Mouse (Mus musculus) lung, embryonic 15.5 days (tissue): ENCODE data around the gene Napepld. TPM values are rescaled to one million over a fixed set of nuclear protein-coding genes. Genes with fewer than 3 reads are reported as not detected.
A peak's percentile ranks its signal among the peaks of the same experiment; 100 is the strongest.

ENCODE experiments used
- ATAC-seq: fragments of 200-750 bp; cut with Nextera tagmentation; 2 replicates; pipeline ENCODE4 v1.8.0; 2017; ENCODE audit warnings: moderate number of reproducible peaks, borderline replicate concordance; ENCODE audit not compliant: low FRiP score, low TSS enrichment; ENCODE audit errors: extremely low read depth
- H3K27ac ChIP-seq: fragments of 300-500 bp; sonication (generic); 2 replicates; pipeline ENCODE4 v1.5.1; 2015; ENCODE audit warnings: moderate library complexity, mild to moderate bottlenecking, inconsistent platforms
- H3K27me3 ChIP-seq: fragments of 300-500 bp; sonication (generic); 2 replicates; pipeline ENCODE4 v1.6.1; 2015; ENCODE audit warnings: inconsistent platforms
- H3K36me3 ChIP-seq: fragments of 300-500 bp; sonication (generic); 2 replicates; pipeline ENCODE4 v1.6.1; 2015; ENCODE audit warnings: inconsistent platforms
- H3K4me1 ChIP-seq: fragments of 300-500 bp; sonication (generic); 2 replicates; pipeline ENCODE4 v1.6.1; 2015; ENCODE audit warnings: inconsistent platforms
- H3K4me2 ChIP-seq: fragments of 300-500 bp; sonication (generic); 2 replicates; pipeline ENCODE4 v1.6.1; 2015; ENCODE audit warnings: inconsistent platforms, mild to moderate bottlenecking, moderate library complexity
- H3K4me3 ChIP-seq: fragments of 300-500 bp; sonication (generic); 2 replicates; pipeline ENCODE4 v1.5.1; 2015; ENCODE audit warnings: mild to moderate bottlenecking, inconsistent platforms
- H3K9ac ChIP-seq: fragments of 300-500 bp; sonication (generic); 2 replicates; pipeline ENCODE4 v1.6.1; 2015; ENCODE audit warnings: inconsistent platforms
- H3K9me3 ChIP-seq: fragments of 300-500 bp; sonication (generic); 2 replicates; pipeline ENCODE4 v1.6.1; 2016; ENCODE audit warnings: inconsistent platforms
- WGBS: fragments of 180-500 bp; shearing (Covaris S2); methylation state at CpG from one replicate; pipeline ENCODE4 v1.1.7; 2015; 5-methylcytosine and 5-hydroxymethylcytosine counted together
- polyA plus RNA-seq: library from polyadenylated mRNA; unstranded; fragments of >200 nt; fragmentation: Nextera tagmentation; extraction: Ambion mirVana; gene quantifications from 2 replicates; pipeline ENCODE4 v1.2.1, GENCODE M21; 2015

Napepld gene
- polyA plus RNA-seq, 1 experiment from 2014 or later: 4.9 TPM

DNA sequence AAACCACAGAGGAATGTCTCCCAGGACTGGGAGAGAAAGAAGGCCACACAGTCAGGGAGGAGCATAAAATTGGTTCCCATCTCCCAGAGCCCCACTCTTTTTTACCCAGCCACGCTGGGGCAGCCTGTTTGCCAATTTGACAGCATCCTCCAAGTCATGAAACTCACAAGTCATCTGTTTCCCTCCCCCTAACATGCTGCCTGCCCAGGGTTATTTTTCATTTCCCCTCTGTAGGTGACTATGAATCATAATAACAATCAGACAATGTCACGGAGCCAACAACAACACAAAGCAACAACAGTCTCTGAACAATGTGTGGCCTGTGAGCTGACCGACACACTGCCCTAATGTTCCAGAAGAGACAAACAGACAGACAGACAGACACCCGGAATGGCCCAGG is 21.2 kb downstream of the Napepld start:
- H3K4me1 ChIP-seq: no peaks in the 10 kb centered on the region
- no peak overlapping the region for H3K9ac ChIP-seq
- WGBS: 67% methylated on average over 4 of the region's 4 CpGs
- no peak overlapping the region for H3K4me2 ChIP-seq
- no peaks in the 10 kb centered on the region for H3K27me3 ChIP-seq
- no peak for ATAC-seq
- H3K9me3 ChIP-seq: no peaks in the 10 kb centered on the region
- H3K4me3 ChIP-seq: no peak overlapping the region
- H3K36me3 ChIP-seq: peaks cover 5% of the 10 kb centered on the region; the same call in 1 of the 2 replicates
- H3K27ac ChIP-seq: no peak overlapping the region

DNA sequence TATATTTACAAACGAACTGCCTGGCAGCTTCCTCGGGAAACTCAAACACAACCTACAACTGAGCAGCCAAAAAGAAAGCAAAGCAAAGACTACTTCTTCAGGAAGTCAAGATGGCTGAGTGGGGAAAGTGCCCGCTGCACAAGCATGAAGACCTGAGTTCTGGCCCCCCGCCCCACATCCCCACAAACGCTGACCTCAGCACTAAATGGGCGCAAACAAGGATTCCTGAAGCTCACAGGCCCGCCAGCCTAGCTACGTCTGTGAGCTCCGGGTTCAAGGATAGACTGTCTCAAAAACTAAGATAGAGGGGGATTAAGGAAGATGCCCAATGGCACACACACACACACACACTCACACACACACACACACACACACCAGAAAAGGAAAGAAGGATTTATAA is 22.8 kb downstream of the Napepld start:
- ATAC-seq: no peak
- no peaks in the 10 kb centered on the region for H3K9me3 ChIP-seq
- H3K4me3 ChIP-seq: no peak overlapping the region
- H3K27me3 ChIP-seq: no peaks in the 10 kb centered on the region
- no peak overlapping the region for H3K4me2 ChIP-seq
- H3K36me3 ChIP-seq: peaks cover 5% of the 10 kb centered on the region; the same call in 1 of the 2 replicates
- 85% methylated on average over 9 of the region's 9 CpGs for WGBS
- H3K4me1 ChIP-seq: peaks cover 1% of the 10 kb centered on the region; the same call in 1 of the 2 replicates
- H3K9ac ChIP-seq: no peak overlapping the region
- H3K27ac ChIP-seq: no peak overlapping the region

DNA sequence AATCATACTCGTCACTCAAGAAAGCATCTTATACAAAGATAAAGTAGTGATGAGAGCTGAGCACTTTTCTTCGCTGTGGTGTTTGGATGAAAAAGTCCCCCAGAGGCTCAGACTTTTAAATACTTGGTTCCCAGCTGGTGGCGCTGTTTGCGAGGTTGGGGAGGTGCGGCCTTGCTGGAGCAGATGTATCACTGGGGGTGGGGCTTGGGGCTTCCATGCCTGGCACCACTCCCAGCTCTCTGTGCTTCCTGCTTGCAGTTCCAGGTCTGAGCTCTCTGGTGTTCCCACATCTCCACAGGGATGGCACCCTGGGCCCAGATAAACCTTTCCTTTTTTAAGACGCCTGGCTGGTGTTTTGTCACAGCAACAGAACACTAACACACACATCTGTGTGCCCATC is 23.3 kb downstream of the Napepld start:
- no peaks in the 10 kb centered on the region for H3K9me3 ChIP-seq
- WGBS: 90% methylated on average over 6 of the region's 6 CpGs
- ATAC-seq: no peak

DNA sequence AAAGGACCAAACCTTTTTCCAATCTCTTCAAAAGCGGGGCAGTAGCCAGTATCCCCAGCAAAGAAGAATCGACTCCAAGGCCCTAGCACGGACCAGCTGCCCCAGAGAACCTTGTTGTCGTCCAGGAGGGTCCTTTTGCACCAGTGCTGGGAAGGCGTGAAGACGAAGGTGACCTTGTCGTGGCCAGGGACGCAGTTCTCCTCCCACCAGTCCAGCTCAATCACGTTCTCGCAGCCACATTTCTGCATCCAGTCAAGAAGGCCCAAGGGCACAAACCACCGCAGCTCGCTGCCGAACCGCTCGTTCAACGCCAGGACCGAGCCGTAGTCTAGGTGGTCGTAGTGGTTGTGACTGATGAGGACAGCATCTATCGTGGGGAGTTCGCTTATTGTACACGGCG is 25.7 kb downstream of the Napepld start:
- WGBS: 89% methylated on average over 23 of the region's 23 CpGs
- Histone ChIP-seq H3K4me1 (peaks cover 5% of the 10 kb centered on the region; the same call in 1 of the 2 replicates), H3K36me3 (peaks cover 5% of the 10 kb centered on the region; the same call in 1 of the 2 replicates), H3K27ac (no peak overlapping the region), H3K9me3 (no peaks in the 10 kb centered on the region), H3K27me3 (no peaks in the 10 kb centered on the region), H3K4me2 (no peak overlapping the region), H3K9ac (no peak overlapping the region), H3K4me3 (no peak overlapping the region)
- ATAC-seq: no peak

More for the DNA sequence above, 23.3 kb downstream of the Napepld start:
- no peak overlapping the region for H3K4me3 ChIP-seq
- H3K4me1 ChIP-seq: peaks cover 5% of the 10 kb centered on the region; the same call in 1 of the 2 replicates
- peaks cover 5% of the 10 kb centered on the region; the same call in 1 of the 2 replicates for H3K36me3 ChIP-seq
- H3K4me2 ChIP-seq: no peak overlapping the region
- no peak overlapping the region for H3K27ac ChIP-seq
- H3K9ac ChIP-seq: no peak overlapping the region
- no peaks in the 10 kb centered on the region for H3K27me3 ChIP-seq

DNA sequence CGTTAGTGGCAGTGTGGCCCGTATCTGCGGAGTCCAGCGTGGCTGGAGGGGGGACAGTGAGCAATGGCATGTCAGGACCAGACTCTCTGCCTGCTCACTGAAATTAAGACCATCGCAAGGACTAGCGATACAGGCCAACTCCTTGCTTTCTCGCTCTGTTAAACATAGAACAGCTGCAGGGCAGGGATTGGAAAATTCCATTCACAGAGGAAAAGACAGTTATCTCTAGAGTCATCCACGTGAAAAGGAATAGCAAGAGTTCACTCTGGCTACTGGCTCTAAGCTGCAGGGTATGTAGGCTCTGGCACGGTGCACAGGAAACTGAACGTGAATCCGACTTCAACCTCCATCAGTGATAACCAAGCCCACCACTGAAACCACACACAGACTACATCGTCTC is 26.2 kb downstream of the Napepld start:
- peaks cover 5% of the 10 kb centered on the region; the same call in 1 of the 2 replicates for H3K4me1 ChIP-seq
- no peak overlapping the region for H3K4me3 ChIP-seq
- no peak overlapping the region for H3K27ac ChIP-seq
- H3K9me3 ChIP-seq: no peaks in the 10 kb centered on the region
- no peak for ATAC-seq
- WGBS: 85% methylated on average over 12 of the region's 12 CpGs
- peaks cover 5% of the 10 kb centered on the region; the same call in 1 of the 2 replicates for H3K36me3 ChIP-seq
- H3K9ac ChIP-seq: no peak overlapping the region
- no peaks in the 10 kb centered on the region for H3K27me3 ChIP-seq
- H3K4me2 ChIP-seq: no peak overlapping the region

DNA sequence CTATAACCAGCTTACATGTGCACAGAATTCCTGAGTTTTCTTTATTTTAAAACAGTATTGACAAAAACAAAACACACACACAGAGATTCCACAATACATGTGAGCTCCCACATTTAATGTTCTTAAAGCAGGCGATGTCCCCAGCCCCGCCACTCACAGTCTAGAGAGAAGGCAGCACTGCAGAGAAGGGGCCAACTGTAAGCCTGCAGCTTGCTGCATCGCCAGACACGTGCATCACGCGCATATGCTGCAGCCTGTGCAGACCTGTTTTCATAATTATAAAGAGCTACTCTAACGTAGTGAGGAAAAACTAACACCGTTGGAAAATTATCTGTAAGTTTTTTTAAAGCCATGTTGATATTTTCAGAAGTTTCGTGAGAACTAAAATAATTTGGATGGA is 27.5 kb downstream of the Napepld start:
- Histone ChIP-seq H3K27ac (no peak overlapping the region), H3K4me2 (peak overlapping the region; percentile 51)

DNA sequence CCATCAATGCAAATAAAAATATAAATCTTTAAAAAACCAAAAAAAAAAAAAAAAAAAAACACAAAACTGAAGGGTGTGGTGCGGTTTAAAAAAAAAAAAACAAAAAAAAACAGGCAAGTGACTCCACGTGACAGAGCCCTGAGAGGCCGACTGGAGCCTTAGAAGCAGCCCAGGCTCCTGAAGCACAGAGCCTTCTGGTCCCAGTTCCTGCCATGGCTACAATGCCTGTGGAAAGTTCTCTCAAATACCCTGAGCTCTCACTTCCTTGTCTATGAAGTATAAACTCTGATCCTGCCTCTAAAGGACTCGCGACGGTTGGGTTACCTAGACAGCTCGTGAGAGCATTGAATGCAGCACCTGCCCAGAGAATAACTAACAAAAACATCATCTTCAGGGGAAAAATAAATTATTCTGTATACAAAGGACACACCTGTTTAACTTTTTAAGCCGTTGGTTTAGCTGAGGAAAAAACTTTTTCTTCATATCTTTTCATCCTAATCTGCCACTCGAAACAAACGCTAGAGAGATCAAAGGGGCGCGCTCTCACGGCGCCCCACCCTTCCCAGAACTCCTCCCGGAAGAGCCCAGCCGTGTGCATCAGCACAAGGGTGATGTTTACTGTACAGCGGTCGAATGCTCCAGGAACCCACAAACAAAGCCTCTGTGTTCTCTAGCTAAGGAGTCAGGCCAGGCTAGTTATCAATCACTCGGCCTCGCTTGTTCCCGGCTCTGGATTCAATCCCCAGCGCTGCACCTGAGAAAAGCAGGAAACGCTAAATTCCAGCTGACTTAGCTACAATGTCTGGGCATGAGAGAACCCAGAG is 28.2 kb downstream of the Napepld start:
- WGBS: 30% methylated on average over 23 of the region's 23 CpGs
- Histone ChIP-seq H3K4me2 (peak overlapping the region; percentile 51), H3K4me3 (peak overlapping the region; percentile 24), H3K36me3 (peaks cover 5% of the 10 kb centered on the region; the same call in 1 of the 2 replicates), H3K4me1 (peaks cover 5% of the 10 kb centered on the region; the same call in 1 of the 2 replicates), H3K27me3 (no peaks in the 10 kb centered on the region), H3K9me3 (no peaks in the 10 kb centered on the region), H3K9ac (no peak overlapping the region), H3K27ac (no peak overlapping the region)
- peak; percentile 27; the same call in 1 of the 2 replicates for ATAC-seq

More for the DNA sequence above, 27.5 kb downstream of the Napepld start:
- H3K4me3 ChIP-seq: no peak overlapping the region
- H3K36me3 ChIP-seq: peaks cover 5% of the 10 kb centered on the region; the same call in 1 of the 2 replicates
- ATAC-seq: no peak
- H3K4me1 ChIP-seq: peaks cover 5% of the 10 kb centered on the region; the same call in 1 of the 2 replicates
- no peaks in the 10 kb centered on the region for H3K9me3 ChIP-seq
- H3K27me3 ChIP-seq: no peaks in the 10 kb centered on the region
- H3K9ac ChIP-seq: no peak overlapping the region
- WGBS: 82% methylated on average over 9 of the region's 9 CpGs

DNA sequence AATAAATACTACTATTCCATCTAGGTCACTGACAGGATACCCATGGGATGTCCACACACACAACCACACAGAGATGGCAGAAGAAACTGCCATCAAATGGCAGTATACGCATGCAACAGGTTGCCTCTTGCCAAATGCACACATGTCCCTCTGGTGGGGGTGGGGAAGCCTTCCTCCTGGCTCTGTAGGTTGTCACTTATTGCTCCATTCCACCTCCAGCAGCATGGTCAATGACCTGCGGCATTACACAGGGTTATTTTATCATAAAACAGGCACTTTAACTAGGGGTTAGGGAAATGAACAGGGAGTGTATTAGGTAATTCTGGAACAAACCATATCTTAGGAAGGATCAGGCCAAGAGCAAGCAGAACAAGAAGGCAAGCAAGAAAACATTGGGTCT is 31.9 kb downstream of the Napepld start:
- WGBS: 93% methylated on average over 2 of the region's 2 CpGs
- Histone ChIP-seq H3K9me3 (no peaks in the 10 kb centered on the region), H3K4me2 (no peak overlapping the region), H3K27me3 (no peaks in the 10 kb centered on the region), H3K4me3 (no peak overlapping the region), H3K9ac (no peak overlapping the region), H3K4me1 (peaks cover 13% of the 10 kb centered on the region; the same call in 1 of the 2 replicates), H3K27ac (no peak overlapping the region), H3K36me3 (0 out of 2 replicates have a peak, but pooled peaks cover under 1% of the 10 kb centered on the region)
- ATAC-seq: no peak

DNA sequence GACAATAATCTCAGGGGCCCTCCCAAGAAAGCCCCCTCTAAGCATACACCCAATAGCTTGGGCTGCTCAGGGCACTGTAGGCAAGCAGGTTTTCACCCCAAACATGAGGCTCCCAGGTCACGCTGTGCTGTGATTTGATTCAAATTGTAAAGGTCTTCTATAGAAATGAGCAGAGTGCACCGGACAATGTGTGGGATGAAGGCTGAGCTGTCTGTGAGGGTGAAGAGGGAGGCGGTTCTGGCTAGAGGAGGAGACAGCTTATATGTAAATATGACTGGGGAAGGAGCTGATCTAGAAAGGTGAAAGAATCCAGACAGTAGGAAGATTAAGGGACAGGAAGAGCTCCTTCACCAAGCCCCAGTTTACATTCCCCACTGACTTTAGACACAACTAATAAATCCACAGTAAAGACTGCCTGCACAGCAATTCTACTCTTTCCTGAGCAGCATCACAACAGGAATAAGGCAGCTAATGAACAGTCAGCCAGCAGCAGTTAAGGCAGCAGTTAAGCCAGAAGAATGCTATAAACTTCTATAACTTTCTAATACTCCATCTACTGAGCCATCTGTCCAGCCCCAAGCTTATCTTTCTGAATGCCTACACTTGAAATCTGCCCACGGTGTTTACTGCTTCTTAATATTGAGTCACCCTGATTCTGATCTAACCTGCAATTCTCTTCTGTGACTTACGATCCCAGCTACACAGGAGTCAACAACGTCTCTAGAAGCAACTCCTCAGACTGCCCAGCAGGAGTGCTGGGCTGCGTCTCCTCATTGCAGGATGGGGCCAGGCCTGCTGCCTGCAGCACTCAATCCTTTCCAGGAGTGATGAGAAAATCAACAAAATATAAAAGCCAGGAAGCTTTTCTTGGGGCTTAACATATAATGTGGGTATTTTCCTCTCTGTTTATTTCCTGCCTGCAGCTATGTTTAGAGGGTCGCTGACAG is 33.7 kb downstream of the Napepld start:
- Histone ChIP-seq H3K4me1 (0 out of 2 replicates have a peak, but pooled peaks cover 8% of the 10 kb centered on the region), H3K36me3 (peaks cover 10% of the 10 kb centered on the region), H3K9ac (no peak overlapping the region), H3K27me3 (no peaks in the 10 kb centered on the region), H3K9me3 (no peaks in the 10 kb centered on the region), H3K4me3 (no peak overlapping the region), H3K27ac (no peak overlapping the region), H3K4me2 (no peak overlapping the region)
- 42% methylated on average over 8 of the region's 8 CpGs for WGBS
- ATAC-seq: no peak; the same call in 1 of the 2 replicates

DNA sequence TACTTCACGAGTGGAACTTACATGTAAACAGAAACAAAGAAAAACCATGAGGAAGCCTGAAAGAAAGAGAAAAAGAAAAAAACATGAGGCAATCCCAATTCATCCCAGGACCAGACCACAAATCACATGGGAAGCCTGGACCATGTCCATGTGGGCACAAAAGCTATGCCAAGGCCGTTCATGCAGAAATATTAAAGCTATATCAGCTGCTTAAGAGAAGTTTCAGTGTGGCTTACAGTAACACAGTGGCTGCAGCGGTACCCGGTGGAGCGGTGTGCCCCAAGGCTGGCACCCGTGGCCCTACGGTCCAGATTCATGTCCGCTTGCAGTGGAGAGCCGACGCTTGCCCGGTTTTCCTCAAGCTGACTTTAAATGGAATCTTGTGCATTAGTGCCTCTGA is 38.1 kb downstream of the Napepld start:
- H3K4me3 ChIP-seq: no peak overlapping the region
- no peaks in the 10 kb centered on the region for H3K27me3 ChIP-seq
- H3K4me2 ChIP-seq: no peak overlapping the region
- H3K4me1 ChIP-seq: peaks cover 18% of the 10 kb centered on the region
- H3K36me3 ChIP-seq: peaks cover 27% of the 10 kb centered on the region
- ATAC-seq: no peak
- WGBS: 90% methylated on average over 11 of the region's 11 CpGs
- no peak overlapping the region for H3K27ac ChIP-seq
- no peaks in the 10 kb centered on the region for H3K9me3 ChIP-seq
- no peak overlapping the region for H3K9ac ChIP-seq

DNA sequence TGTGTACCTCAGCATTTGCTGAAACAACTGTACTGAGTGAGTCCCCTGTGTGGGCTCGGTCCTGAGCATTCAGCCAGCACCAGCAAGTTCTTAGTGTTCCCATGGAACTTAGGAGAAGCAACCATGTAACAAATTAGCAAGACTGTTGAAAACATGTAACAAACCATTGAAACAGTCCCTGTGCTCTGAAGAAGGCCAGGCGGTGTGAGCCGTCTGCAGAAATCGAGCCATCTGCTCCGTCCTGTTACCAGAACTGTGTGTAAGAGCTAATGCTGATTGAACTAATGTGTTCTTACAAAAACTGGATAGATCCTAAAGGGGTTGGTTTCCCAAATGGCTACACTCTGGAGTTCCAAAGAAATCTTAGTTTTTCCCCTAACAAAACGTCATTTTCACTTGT is 40.3 kb downstream of the Napepld start:
- no peaks in the 10 kb centered on the region for H3K9me3 ChIP-seq
- peaks cover 12% of the 10 kb centered on the region for H3K4me1 ChIP-seq
- peaks cover 33% of the 10 kb centered on the region for H3K36me3 ChIP-seq

More for the DNA sequence above, 40.3 kb downstream of the Napepld start:
- 79% methylated on average over 6 of the region's 6 CpGs for WGBS
- H3K4me2 ChIP-seq: no peak overlapping the region
- no peaks in the 10 kb centered on the region for H3K27me3 ChIP-seq
- H3K4me3 ChIP-seq: no peak overlapping the region
- H3K27ac ChIP-seq: no peak overlapping the region
- ATAC-seq: no peak
- no peak overlapping the region for H3K9ac ChIP-seq
